Mouse (Mus musculus): ENCODE measurements around the gene Gper1.
A peak's percentile ranks its signal among the peaks of the same experiment; 100 is the strongest.

DNA sequence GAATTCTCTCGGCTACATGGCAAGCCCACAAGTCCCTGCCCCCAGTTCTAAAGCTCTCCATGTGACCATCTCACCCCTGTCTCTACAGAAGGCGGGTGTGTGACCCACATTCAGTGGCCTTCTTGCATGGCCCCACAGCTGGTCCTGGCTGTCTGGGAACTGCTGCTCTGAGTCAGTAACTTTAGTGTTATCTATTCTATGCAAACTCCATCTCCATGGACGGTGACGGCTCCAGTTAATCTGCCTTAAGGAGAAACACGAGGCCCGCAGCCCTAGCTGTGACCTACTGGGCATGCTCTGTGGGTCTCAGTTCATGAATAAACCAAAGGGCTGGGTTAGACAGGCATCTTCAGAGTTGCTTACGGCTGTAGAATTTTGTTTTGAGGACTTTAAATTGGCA is 28.6 kb upstream of the Gper1 start:
- TF ChIP-seq ETS1 (IDR thresholded peaks at IDR 0.05; ENCODE audit: low read depth, low read length) (peak; percentile 65), ZMIZ1 (IDR thresholded peaks at IDR 0.05; ENCODE audit: low read depth, low read length) (no peak), CTCF (IDR thresholded peaks at IDR 0.05 in 2 of 3, conservative IDR thresholded peaks at IDR 0.05 in 1 of 3; ENCODE audit: control insufficient read depth in 1 of 3, insufficient read depth in 1 of 3, low read depth in 2 of 3, low read length in 3 of 3, poor library complexity in 1 of 3, severe bottlenecking in 1 of 3) (no peak), SMC3 (IDR thresholded peaks at IDR 0.05; ENCODE audit: low read depth, low read length) (no peak), HCFC1 (IDR thresholded peaks at IDR 0.05; ENCODE audit: low read depth, low read length) (no peak), POLR2A (IDR thresholded peaks at IDR 0.05; ENCODE audit: control insufficient read depth in 1 of 2, insufficient read depth in 1 of 2, low read depth in 1 of 2, low read length in 2 of 2, poor library complexity in 1 of 2) (no peak)
